9 mouse cellular contexts compared by ENCODE assay signal in genomic region chr6:115971273-115972060, GRCm38 (mm10). TPM values are rescaled to one million over a fixed set of nuclear protein-coding genes. Genes with fewer than 3 reads are reported as not detected.
DNase-seq lines count a peak whose midpoint lies in the region; ATAC-seq lines count a peak whose summit lies in the region.
"Had no signal": no experiment of that assay in that cellular context is flagged by ENCODE, and none has a peak within 500 bp of the region (broad histone marks: within the 10 kb centered on the region; RNA-seq: fewer than 3 reads in every experiment).

No protein-coding gene starts in this region.

- DNase-seq in forebrain, embryonic 11.5 days (ENCODE audit: low spot score), result no peak
- no peak for DNase-seq in midbrain, embryonic 10.5 days (ENCODE audit: low spot score)
- no peak for DNase-seq in midbrain, embryonic 11.5 days (ENCODE audit: low spot score, missing footprints)
- peak; percentile 82 for DNase-seq in thymus, postnatal 0 days (ENCODE audit: low spot score)
- no peak for DNase-seq in testis, postnatal 10 days (ENCODE audit: low spot score)

- 72% methylated on average over 13 of the region's 13 CpGs for WGBS in forebrain, embryonic 12.5 days
- WGBS in forebrain, embryonic 11.5 days, result 76% methylated on average over 13 of the region's 13 CpGs
- WGBS in midbrain, embryonic 10.5 days, result 84% methylated on average over 13 of the region's 13 CpGs
- 84% methylated on average over 13 of the region's 13 CpGs for WGBS in midbrain, embryonic 11.5 days
- WGBS in limb, embryonic 13.5 days, result 27% methylated on average over 13 of the region's 13 CpGs

- no peaks in the 10 kb centered on the region for H3K36me3 ChIP-seq in forebrain, embryonic 12.5 days (replicated peaks)
- no peaks in the 10 kb centered on the region for H3K36me3 ChIP-seq in forebrain, embryonic 11.5 days (ENCODE audit: control insufficient read depth, insufficient read depth, low read length)
- H3K36me3 ChIP-seq in midbrain, embryonic 10.5 days, result no peaks in the 10 kb centered on the region
- no peaks in the 10 kb centered on the region for H3K36me3 ChIP-seq in midbrain, embryonic 11.5 days (ENCODE audit: control insufficient read depth, insufficient read depth, low read length)
- 0 out of 2 replicates have a peak, but pooled peaks cover 4% of the 10 kb centered on the region for H3K36me3 ChIP-seq in limb, embryonic 13.5 days

- H3K4me3 ChIP-seq in forebrain, embryonic 12.5 days (replicated peaks), result no peak overlapping the region
- H3K4me3 ChIP-seq in forebrain, embryonic 11.5 days (ENCODE audit: low read depth, low read length), result no peak overlapping the region
- no peak overlapping the region for H3K4me3 ChIP-seq in midbrain, embryonic 10.5 days
- H3K4me3 ChIP-seq in midbrain, embryonic 11.5 days (ENCODE audit: low read depth, low read length), result no peak overlapping the region
- H3K4me3 ChIP-seq in limb, embryonic 13.5 days, result no peak overlapping the region

- H3K9ac ChIP-seq in forebrain, embryonic 12.5 days, result no peak overlapping the region
- H3K9ac ChIP-seq in forebrain, embryonic 11.5 days (ENCODE audit: low read length), result no peak overlapping the region
- no peak overlapping the region for H3K9ac ChIP-seq in midbrain, embryonic 11.5 days (ENCODE audit: low read length)
- H3K9ac ChIP-seq in limb, embryonic 13.5 days, result peak overlapping the region; percentile 13

- H3K4me2 ChIP-seq in forebrain, embryonic 12.5 days, result no peak overlapping the region
- no peak overlapping the region for H3K4me2 ChIP-seq in forebrain, embryonic 11.5 days (ENCODE audit: low read depth, low read length, severe bottlenecking)
- no peak overlapping the region for H3K4me2 ChIP-seq in midbrain, embryonic 11.5 days
- no peak overlapping the region for H3K4me2 ChIP-seq in limb, embryonic 13.5 days (replicated peaks)

- peak overlapping the region; percentile 46; the same call in 1 of the 2 replicates for H3K27ac ChIP-seq in forebrain, embryonic 12.5 days
- no peak overlapping the region for H3K27ac ChIP-seq in forebrain, embryonic 11.5 days (ENCODE audit: low read depth, low read length)
- peak overlapping the region; percentile 1; the same call in 1 of the 2 replicates for H3K27ac ChIP-seq in midbrain, embryonic 10.5 days (replicated peaks)
- no peak overlapping the region for H3K27ac ChIP-seq in midbrain, embryonic 11.5 days (ENCODE audit: low read depth, low read length)
- no peak overlapping the region for H3K27ac ChIP-seq in limb, embryonic 13.5 days

- H3K27me3 ChIP-seq in forebrain, embryonic 12.5 days, result no peaks in the 10 kb centered on the region
- H3K27me3 ChIP-seq in forebrain, embryonic 11.5 days (ENCODE audit: control insufficient read depth, insufficient read depth, low read length), result no peaks in the 10 kb centered on the region
- no peaks in the 10 kb centered on the region for H3K27me3 ChIP-seq in midbrain, embryonic 10.5 days (ENCODE audit: low read depth, poor library complexity, severe bottlenecking)
- no peaks in the 10 kb centered on the region for H3K27me3 ChIP-seq in midbrain, embryonic 11.5 days (ENCODE audit: control insufficient read depth, insufficient read depth, low read length)
- H3K27me3 ChIP-seq in limb, embryonic 13.5 days, result peaks cover 4% of the 10 kb centered on the region; the same call in 1 of the 2 replicates

- peaks cover 19% of the 10 kb centered on the region for H3K4me1 ChIP-seq in forebrain, embryonic 12.5 days
- H3K4me1 ChIP-seq in forebrain, embryonic 11.5 days (replicated peaks; ENCODE audit: control insufficient read depth, insufficient read depth, low read length), result 0 out of 2 replicates have a peak, but pooled peaks cover 3% of the 10 kb centered on the region
- peaks cover 29% of the 10 kb centered on the region for H3K4me1 ChIP-seq in midbrain, embryonic 10.5 days
- H3K4me1 ChIP-seq in midbrain, embryonic 11.5 days (ENCODE audit: control insufficient read depth, insufficient read depth, low read length), result peaks cover 3% of the 10 kb centered on the region
- peaks cover 51% of the 10 kb centered on the region for H3K4me1 ChIP-seq in limb, embryonic 13.5 days

- H3K9me3 ChIP-seq in forebrain, embryonic 12.5 days, result no peaks in the 10 kb centered on the region
- H3K9me3 ChIP-seq in forebrain, embryonic 11.5 days (ENCODE audit: control insufficient read depth, low read length), result no peaks in the 10 kb centered on the region
- no peaks in the 10 kb centered on the region for H3K9me3 ChIP-seq in midbrain, embryonic 10.5 days (replicated peaks)
- no peaks in the 10 kb centered on the region for H3K9me3 ChIP-seq in midbrain, embryonic 11.5 days (ENCODE audit: control insufficient read depth, low read length)
- no peaks in the 10 kb centered on the region for H3K9me3 ChIP-seq in limb, embryonic 13.5 days

- peak; percentile 35; the same call in 1 of the 2 replicates for ATAC-seq in forebrain, embryonic 12.5 days (ENCODE audit: low FRiP score)
- ATAC-seq in forebrain, embryonic 11.5 days (replicated peaks; ENCODE audit: low FRiP score), result no peak
- no peak for ATAC-seq in midbrain, embryonic 11.5 days (ENCODE audit: low FRiP score)
- peak; percentile 38; the same call in 1 of the 2 replicates for ATAC-seq in limb, embryonic 13.5 days (ENCODE audit: low FRiP score, low read depth)
- no peak for ATAC-seq in inflammation-experienced regulatory T-cells, adult 6 months

RNA-seq across cellular contexts. Expression of gene Plxnd1, which starts 23.3 kb away (rescaled TPM):
- polyA plus RNA-seq in forebrain, embryonic 12.5 days (2016; fragmentation: Nextera tagmentation; extraction: Ambion mirVana), result 18.8 and 19.2 TPM in 2 replicates
- 23.9 and 25.5 TPM in 2 replicates for polyA plus RNA-seq in forebrain, embryonic 11.5 days (2014; fragmentation: Nextera tagmentation; extraction: Ambion mirVana)
- 18.1 and 18.9 TPM in 2 replicates for polyA plus RNA-seq in midbrain, embryonic 10.5 days (2016; fragmentation: Nextera tagmentation; extraction: Ambion mirVana)
- 13.2 and 17.5 TPM in 2 replicates for polyA plus RNA-seq in midbrain, embryonic 11.5 days (2014; fragmentation: Nextera tagmentation; extraction: Ambion mirVana)
- polyA plus RNA-seq in limb, embryonic 13.5 days (2015; fragmentation: Nextera tagmentation; extraction: Ambion mirVana), result 27.6 and 30.0 TPM in 2 replicates
- polyA plus RNA-seq in thymus, postnatal 0 days (2015; fragmentation: Nextera tagmentation; extraction: Ambion mirVana), result 45.4 and 47.4 TPM in 2 replicates
- 10 to 100 TPM in 1 of 3 experiments, 1 to 10 TPM in 2; 7.4 to 12.5 (median 8.0) TPM for polyA plus RNA-seq in inflammation-experienced regulatory T-cells, adult 6 months (2017; shearing (Covaris generic))

RNA-seq across cellular contexts. Expression of gene H1foo, which starts 26.7 kb away (rescaled TPM):
- not detected in 2 replicates for polyA plus RNA-seq in forebrain, embryonic 12.5 days (2016; fragmentation: Nextera tagmentation; extraction: Ambion mirVana)
- polyA plus RNA-seq in forebrain, embryonic 11.5 days (2014; fragmentation: Nextera tagmentation; extraction: Ambion mirVana), result not detected in 2 replicates
- polyA plus RNA-seq in midbrain, embryonic 10.5 days (2016; fragmentation: Nextera tagmentation; extraction: Ambion mirVana), result not detected in 2 replicates
- not detected in 2 replicates for polyA plus RNA-seq in midbrain, embryonic 11.5 days (2014; fragmentation: Nextera tagmentation; extraction: Ambion mirVana)
- not detected in 2 replicates for polyA plus RNA-seq in limb, embryonic 13.5 days (2015; fragmentation: Nextera tagmentation; extraction: Ambion mirVana)
- polyA plus RNA-seq in thymus, postnatal 0 days (2015; fragmentation: Nextera tagmentation; extraction: Ambion mirVana), result 0.23 and 0.28 TPM in 2 replicates
- not detected for polyA plus RNA-seq in inflammation-experienced regulatory T-cells, adult 6 months (2017; shearing (Covaris generic))
- polyA plus RNA-seq: liver, embryonic 16.5 days had no signal

RNA-seq across cellular contexts. Expression of gene Rho, which starts 39.9 kb away (rescaled TPM):
- 0.43 TPM in 1 of 2 replicates, not detected in the other for polyA plus RNA-seq in forebrain, embryonic 12.5 days (2016; fragmentation: Nextera tagmentation; extraction: Ambion mirVana)
- 0.09 TPM in 2 replicates for polyA plus RNA-seq in forebrain, embryonic 11.5 days (2014; fragmentation: Nextera tagmentation; extraction: Ambion mirVana)
- 0.17 and 0.20 TPM in 2 replicates for polyA plus RNA-seq in midbrain, embryonic 10.5 days (2016; fragmentation: Nextera tagmentation; extraction: Ambion mirVana)
- 0.08 TPM in 1 of 2 replicates, not detected in the other for polyA plus RNA-seq in midbrain, embryonic 11.5 days (2014; fragmentation: Nextera tagmentation; extraction: Ambion mirVana)
- polyA plus RNA-seq in limb, embryonic 13.5 days (2015; fragmentation: Nextera tagmentation; extraction: Ambion mirVana), result 0.20 and 0.42 TPM in 2 replicates
- 0.10 TPM in 1 of 2 replicates, not detected in the other for polyA plus RNA-seq in thymus, postnatal 0 days (2015; fragmentation: Nextera tagmentation; extraction: Ambion mirVana)
- polyA plus RNA-seq in inflammation-experienced regulatory T-cells, adult 6 months (2017; shearing (Covaris generic)), result under 1 TPM in 1 of 3 experiments, not detected in 2; 0.43 TPM
- polyA plus RNA-seq: liver, embryonic 16.5 days had no signal

Comparison
In these comparisons a context has a peak if more than half of its experiments do, and no peak if none do; other contexts are left out.
1. ATAC-seq: peak in forebrain, embryonic 12.5 days (single experiment) and limb, embryonic 13.5 days (single experiment); none in forebrain, embryonic 11.5 days (single experiment), midbrain, embryonic 11.5 days (single experiment) and inflammation-experienced regulatory T-cells, adult 6 months (single experiment).
2. H3K27ac ChIP-seq: peak in forebrain, embryonic 12.5 days (single experiment) and midbrain, embryonic 10.5 days (single experiment); none in forebrain, embryonic 11.5 days (single experiment), midbrain, embryonic 11.5 days (single experiment) and limb, embryonic 13.5 days (single experiment).